Mouse (Mus musculus): ENCODE measurements around the gene Lrrc1.

DNA sequence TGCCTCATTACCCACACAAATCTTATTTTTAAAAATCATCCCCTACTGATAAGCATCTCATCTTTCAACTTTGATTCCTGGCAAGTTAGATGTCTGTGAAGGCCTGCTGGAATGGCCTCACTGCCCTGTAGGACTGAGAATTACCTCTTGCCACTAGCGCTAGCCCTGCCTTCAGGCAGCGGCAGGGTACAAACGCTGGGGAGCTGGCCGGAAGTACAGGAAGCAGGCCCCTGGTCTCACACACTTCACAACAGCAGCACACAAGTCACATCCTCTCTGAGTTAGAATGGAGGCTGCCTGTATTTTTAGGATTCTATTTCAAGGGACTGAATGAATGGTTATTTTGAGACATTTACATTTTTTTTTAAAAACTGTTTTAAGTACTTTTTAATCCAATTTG lies 81.5 kb downstream of the Lrrc1 start:
- TF ChIP-seq CTCF (conservative IDR thresholded peaks at IDR 0.05; ENCODE audit: insufficient read depth, insufficient read length, low read depth, low read length) (no peak), POLR2A (IDR thresholded peaks at IDR 0.05; ENCODE audit: low read depth, low read length) (no peak)

All from kidney, adult 2 months (tissue).